Mouse (Mus musculus): ENCODE results near the gene Myo15b. TPM values are rescaled to one million over a fixed set of nuclear protein-coding genes. Genes with fewer than 3 reads are reported as not detected.
A peak's percentile ranks its signal among the peaks of the same experiment; 100 is the strongest.

The Myo15b gene
- total RNA-seq, 2 experiments from 2014 or later: 0.91 to 1.2 TPM

DNA sequence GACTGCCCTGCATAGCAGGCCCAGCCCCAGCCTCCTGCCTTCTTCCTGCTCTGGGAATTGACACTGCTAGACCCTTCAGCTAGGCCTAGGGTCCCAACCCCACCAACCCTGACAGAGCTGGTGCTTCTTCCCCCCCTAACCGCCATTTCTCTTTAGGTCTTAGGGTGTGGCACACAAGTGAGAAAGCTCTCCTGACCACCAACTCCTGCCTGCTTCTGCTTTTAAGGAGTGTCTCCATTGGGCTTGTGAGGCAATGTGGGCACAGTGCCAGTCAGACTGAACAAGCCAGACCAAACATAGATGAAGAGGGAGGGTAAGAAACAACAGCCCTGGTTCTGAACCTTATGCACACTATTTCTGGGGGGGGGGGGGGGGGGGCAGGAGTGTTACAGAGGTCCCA lies 44.6 kb downstream of the Myo15b start:
- DNase-seq: peak; percentile 65

DNA sequence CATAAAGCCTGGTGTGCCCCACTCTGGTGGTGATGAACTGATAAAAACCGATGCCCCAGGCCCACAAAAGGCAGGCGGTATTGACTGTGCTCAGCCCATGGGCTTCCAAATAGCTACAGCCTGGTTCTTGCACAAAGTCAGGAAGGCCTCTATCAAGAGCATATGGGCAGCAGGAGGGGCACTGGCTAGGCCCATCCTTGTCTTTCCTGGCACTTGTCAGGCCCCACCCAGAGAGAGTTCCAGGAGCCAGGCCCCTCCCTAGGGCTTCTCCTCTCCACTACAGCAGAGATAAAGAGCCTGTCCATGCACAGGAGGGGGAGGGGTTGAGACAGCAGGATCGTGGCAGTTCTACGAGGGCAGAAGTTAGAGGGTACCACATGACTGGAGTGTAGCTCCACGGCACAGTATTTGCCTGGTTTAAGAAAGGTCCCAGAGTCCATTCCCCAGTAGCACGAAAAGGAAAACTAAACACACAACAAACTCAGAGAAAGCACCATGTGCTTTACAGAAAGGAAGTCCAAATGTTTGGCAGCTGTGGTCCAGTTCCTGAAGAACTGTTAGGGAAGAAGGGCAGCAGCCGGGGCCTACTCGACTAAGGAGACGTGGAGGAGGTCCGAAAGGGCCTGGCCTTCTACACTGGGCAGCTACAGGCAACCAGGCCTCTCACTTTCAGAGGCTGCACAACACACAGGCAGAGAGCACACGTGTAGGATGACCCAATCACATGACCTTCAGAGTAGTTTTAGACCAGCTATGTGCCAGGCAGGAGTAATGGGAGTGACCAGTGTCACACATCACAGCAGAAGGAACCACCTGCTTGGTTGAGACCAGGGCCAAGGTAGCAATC lies 45.4 kb downstream of the Myo15b start:
- peak; percentile 31 for DNase-seq

DNA sequence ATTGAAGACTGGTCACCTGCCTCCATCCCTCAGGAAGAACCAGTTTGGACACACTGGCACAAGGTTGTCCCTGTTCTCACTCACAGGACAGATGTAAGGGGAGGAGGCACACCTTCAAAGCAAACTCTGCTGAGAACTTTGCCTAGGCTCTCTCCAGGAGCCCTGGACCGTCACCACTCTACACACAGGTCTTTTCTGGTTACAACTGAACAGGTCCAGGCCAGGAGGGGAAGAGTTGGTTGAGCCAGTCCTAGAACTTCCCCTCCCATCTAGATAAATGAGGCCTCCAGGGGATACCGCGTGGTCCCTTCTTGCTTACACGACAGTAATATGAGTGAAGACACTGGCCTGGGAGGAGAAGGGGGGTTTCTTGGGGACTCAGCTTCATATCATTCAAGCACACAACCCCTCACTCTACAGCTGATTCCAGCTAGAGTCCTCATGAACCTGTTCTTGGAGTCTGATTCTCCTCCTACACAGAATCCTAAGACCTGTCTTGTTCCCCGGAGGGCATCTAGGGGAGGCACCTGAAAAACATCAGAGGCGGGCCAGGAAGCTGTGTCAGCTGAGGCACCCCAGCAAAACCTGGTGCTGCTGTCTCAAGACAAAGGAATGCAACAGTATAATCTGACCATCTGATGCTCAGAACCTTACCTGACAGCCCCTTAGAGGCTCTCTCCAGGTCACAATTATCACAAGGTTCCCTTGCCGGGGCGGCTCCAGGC lies 46.2 kb downstream of the Myo15b start:
- no peak for DNase-seq

DNA sequence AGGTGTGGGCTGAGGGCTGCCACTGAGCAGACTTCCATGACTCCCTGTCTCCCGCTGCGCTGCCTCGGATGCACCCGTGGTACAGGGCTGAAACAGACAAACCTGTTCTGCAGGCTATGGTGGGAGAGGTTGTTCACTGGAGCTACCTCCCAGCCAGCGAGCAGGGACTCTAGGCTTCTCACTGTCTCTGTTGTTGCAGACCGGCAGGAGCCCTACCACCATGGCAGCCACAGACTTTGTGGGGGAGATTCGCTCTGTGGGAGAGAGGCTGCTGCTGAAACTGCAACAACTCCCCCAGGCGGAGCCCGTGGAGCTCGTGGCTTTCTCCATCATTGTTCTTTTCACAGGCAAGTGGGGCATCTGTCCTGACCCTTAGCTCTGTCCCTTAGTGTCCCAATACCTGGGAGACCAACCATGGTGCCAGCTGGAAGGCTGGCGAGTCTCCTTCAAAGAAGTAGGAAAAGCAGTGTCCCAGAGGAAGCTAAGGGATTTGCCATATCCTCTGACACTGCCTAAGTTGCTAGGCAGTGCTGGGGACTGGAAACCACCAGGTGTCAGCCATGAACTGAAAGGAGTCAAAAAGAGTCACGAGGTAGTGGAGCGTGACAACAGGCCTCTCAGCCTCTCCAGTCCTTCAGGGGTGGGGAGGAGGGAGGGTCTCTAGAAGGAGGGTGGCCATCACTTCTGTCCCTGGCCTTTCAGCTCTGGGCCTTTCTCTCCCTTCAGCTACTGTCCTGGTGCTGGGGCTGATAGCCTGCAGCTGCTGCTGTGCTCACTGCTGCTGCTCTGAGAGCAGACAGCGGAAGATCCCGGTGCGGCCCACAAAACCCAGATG lies 47.0 kb downstream of the Myo15b start:
- peak; percentile 61 for DNase-seq

DNA sequence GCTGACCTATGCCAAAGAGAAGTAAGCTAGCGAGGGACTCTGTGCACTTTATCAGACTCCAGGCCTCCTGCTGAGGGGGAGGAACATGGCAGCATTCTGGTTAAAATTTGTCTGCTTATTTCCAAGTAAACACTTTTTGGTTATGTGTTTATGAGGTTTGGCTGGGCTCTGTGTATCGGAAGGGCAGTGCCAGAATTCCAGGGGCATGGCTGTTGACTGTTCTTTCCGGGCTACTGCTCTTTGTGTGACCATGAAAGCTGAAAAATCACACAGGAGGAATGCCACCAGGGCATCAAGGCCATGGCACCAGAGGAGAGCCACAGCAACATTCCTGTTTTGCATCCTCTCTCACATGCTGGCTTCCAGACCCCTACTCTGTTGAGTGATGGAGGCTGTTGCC lies 47.9 kb downstream of the Myo15b start:
- peak; percentile 38 for DNase-seq

DNA sequence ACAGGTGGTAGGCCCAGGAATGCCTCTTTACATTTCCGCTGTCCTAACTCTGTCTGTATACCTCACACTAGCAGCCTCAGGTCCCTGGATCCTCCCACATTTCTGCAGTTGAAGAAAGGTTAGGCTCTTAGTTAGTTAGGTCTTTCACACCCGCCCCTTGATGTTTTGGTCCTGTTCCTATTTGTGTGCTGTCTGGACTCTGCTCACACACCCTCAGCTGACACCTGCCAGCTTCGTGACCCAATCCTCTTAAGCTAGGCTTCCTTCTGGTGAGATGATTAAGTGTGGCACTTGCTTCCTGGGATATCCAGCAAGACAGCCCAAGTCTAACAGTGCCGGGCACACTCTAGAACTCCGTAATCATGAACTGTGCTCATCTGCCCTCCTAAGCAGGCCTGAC lies 48.3 kb downstream of the Myo15b start:
- DNase-seq: no peak

DNA sequence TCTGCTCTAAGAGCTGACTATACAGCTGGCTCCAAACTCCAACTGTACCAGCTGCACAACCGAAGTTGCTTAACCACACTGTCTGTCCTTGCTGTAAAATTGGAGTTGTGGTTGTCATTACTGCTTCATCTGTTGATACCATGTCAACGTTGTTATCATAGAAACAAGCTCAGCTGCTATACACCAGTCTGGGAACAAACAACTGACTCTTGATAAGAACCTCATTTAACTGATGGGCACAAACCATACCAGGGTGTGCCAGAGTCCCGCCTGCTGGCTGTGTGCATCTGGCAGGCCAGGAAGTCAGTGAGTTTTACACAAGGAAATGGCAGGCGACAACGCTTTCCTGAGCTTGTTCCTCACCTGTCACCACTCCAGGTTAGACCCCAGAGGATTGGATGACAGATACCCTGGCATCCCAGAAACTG lies 52.9 kb downstream of the Myo15b start:
- no peak for DNase-seq

DNA sequence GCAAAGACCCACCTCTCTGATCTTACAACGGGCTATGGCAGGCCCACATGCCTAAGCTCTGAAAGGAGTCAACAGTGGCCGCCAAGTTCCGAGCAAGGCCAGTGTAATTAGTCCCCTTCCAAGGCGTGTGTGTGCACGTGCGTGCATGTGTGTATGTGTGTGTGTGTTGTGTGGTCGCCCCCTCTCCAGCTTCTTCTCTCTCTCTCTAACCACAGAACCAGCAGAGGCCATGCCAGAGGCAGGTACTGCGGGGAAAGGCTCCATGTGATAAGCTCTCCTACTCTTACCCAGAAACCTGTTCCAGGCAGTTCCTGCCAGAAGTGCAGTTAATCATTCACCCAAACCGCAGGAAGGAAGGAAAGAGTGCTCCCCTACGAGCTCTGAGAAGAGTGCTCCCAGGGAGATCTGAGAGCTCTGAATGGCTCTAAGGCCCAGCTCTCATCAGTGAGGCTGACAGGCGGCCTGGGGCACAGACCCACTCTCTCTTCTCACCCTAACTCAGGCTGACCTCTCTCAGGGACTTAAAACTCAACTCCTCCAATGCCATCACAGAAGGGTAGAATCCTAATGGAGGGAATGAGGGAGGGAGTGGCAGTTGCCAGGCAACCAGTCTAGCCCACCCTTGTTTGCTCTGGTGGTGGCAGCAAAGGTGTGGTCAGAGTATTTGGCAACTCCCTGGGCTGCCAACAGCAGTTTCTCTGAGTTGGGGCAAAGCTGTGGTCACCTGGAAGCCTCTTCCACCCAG lies 53.6 kb downstream of the Myo15b start, which contains the start of gene Smim6:
Smim6 (plus strand) TSS at position 386 of the 745 bp plus-strand sequence.
- no peak for DNase-seq

DNA sequence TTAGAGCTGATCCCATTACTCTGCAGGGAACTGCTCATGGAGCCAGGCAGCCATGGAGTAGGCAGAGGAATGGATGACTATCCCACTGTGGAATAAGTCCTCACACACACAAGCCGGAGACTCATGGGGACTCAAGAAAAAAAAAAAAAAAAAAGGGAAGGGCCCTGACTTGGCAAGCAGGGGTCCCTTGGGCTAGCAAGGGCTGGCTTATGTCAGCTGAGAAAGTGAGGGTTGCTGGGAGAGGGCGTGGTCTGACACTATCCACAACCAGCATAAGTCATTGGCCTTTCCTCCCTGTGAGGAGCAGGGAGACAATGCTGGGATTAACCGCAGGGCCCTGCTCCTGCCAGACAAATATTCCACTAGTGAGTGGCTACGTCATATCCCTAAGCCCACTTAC lies 58.4 kb downstream of the Myo15b start:
- no peak for DNase-seq

DNA sequence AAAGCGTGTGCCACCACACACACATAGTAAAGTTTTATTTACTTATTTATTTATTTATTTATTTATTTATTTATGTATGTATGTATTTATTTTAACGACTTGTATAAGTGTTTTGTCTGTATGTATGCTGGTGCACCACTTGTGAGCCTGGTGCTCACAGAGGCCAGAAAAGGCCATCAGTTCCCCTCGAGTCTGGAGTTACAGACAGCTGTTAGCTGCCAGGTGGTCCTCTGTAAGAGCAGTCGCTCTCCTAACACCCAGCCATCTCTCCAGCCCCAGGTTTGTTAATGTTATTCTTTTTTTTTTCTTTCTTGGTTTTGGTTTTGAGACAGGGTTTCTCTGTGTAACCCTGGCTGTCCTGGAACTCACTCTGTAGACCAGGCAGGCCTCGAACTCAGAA lies 60.4 kb downstream of the Myo15b start:
- no peak for DNase-seq

DNA sequence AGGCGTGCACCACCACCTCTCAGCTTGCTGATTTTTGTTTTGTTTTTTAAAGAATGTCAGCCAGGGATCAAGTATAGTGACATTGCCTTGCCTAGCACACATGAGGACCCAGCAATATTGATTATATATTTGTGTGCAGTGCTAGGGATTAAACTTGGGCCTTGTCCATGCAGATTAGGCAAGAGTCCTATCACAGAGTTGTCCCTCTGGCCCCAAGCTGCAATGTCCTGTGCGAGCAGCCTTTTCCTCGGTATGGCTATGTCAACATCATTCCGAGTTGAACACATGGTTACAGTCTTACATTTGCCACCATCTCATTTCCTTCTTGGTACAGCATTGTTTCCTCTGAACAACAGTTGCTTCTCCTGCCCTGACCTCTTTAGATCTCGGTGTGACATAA lies 60.9 kb downstream of the Myo15b start:
- DNase-seq: no peak

DNA sequence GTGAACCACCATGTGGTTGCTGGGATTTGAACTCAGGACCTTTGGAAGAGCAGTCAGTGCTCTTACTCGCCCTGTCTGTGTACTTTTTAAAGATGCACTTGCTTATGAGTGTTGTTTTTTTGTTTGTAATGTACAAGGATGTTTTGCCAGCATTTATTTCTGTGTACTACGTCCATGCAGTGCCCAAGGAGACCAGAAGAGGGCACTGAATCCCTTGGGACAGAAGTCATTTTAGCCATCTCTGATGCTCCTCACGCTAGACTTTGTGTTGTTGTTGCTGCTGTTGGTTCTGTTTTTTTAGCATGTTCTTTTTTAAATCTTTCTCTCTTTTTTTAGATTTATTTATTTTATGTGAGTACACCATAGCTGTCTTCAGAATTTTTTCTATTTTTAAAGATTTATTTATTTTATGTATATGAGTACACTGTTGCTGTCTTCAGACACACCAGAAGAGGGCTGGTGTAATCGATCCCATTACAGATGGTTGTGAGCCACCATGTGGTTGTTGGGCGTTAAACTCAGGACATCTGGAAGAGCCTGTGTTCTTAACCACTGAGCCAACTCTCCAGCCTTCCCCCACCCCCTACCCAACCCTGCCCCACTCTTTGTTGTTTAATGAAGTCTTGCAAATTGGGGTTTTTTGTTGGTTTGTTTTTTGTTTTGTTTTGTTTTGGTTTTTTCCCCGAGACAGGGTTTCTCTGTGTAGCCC lies 62.1 kb downstream of the Myo15b start:
- DNase-seq: peak; percentile 69

DNA sequence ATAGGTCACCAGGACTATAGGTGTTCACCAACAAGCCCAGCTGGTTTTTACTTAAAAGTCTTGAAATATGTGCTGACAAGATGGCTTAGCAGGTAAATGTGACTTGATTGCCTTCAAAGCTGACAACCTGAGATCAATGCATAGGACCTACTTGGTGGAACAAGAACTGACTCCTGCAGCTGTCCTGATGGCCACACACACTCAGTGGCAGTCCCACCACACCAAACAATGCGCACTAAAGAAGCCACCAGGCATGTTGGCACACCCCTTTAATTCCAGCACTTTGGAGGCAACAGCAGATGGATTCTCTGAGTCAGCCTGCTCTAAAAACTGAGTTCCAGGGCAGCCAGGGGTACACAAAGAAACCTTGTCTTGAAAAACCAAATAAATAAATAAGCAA lies 63.8 kb downstream of the Myo15b start:
- no peak for DNase-seq

DNA sequence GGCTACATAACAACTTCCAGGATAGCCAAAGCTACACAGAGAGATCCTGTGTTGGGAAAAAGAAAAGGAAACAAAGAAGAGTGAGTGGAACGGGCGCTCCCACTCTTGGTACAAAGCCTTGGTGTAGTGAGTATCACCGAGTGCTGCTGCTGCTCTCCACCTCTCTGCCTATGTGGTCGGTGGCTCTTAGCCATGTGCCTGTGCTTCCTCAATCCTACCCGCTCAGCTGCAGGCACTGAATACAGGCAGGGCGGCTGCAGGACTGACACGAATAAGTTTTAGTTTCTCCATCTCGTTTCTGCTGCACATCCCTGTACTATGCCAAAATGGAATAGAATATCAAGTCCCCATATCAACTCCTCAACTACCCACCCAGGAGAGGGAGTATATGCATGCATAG lies 70.8 kb downstream of the Myo15b start:
- DNase-seq: no peak

DNA sequence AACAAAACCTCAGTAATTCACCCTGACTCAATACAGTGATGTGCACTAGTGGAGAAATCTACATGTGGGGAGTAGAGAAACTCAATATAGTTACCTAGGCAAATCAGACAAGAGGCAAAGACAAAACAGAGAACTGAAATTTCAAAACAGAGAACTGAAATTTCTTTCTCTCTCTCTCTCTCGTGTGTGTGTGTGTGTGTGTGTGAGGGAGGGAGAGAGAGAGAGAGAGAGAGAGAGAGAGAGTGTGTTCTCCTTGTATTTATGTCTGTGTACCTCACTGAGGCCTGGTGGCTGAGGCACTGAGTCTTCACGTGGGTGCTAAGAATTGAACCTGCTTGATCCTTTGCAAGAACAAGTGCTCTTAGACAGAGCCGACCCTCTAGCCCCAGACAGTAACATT lies 71.6 kb downstream of the Myo15b start:
- DNase-seq: no peak

DNA sequence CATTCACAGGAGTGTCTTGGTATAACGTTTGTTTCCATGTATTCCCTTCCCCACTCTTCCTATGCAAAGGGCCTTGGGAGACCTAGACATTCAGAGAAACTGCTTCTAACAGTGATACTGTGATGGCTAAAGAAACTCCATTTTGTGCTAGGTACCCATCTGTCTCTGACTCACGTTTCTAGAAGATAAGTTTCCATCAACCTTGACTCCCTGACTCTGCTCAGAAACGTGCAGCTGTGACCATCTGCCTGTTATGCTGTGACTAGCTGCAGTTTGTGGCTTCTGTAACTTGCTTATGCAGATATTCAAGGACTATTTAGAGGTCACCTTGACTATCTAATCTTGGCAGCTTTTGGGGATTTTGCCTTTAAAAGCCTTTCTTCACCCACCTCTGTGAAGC lies 73.0 kb downstream of the Myo15b start:
- DNase-seq: no peak

DNA sequence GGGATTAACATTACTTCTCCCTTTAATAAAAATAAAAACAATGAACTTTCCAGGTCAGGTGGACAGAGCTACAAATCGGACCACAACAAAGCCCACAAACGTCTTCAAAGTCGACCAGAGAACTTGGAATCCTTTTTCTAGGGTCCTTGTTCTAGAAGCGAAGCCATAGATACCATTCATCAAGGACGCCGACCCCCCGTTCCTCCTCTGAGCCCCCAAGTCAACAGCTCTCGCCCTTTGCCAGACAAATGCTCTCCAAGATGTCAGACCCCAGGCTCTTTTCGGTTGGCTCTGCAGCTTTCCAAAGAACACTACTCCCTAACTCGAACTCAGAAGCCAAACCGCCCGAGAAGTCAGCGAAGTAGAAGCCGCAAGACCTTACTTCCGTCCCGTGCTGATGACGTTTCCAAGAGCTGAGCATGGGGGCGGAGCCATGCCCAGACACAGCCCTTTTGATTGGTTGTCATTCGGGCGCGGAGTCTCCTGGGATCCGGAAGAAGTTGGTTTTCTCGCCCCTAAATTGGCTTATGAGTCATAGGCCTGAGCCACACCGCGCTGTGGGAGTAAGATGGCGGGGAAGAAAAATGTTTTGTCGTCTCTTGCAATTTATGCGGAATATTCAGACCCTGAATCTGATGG lies 75.0 kb downstream of the Myo15b start, which contains the start of the genes Sap30bp and Recql5:
Sap30bp (plus strand) TSS at position 175 of the 639 bp plus-strand sequence.
Recql5 (minus strand) TSS at position 370 of the 639 bp plus-strand sequence.
- peak; percentile 98 for DNase-seq

DNA sequence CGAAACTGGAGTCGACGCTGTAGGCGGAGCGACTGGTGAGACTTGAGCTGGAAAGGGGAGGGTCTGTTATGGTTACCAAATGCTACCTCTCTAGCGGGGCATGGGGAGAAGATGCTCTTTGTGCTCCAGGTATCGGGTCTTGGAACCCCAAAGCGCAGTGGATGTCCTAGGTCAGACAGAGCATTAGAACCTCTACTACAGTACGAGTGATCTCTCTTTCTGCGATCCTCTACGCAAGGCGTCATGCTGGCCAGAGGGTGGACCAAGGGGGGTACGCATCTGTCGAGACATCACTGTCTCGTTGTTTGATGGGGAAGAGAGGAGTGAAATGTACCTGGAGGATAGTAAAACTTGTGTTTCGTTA lies 75.5 kb downstream of the Myo15b start:
- no peak for DNase-seq

DNA sequence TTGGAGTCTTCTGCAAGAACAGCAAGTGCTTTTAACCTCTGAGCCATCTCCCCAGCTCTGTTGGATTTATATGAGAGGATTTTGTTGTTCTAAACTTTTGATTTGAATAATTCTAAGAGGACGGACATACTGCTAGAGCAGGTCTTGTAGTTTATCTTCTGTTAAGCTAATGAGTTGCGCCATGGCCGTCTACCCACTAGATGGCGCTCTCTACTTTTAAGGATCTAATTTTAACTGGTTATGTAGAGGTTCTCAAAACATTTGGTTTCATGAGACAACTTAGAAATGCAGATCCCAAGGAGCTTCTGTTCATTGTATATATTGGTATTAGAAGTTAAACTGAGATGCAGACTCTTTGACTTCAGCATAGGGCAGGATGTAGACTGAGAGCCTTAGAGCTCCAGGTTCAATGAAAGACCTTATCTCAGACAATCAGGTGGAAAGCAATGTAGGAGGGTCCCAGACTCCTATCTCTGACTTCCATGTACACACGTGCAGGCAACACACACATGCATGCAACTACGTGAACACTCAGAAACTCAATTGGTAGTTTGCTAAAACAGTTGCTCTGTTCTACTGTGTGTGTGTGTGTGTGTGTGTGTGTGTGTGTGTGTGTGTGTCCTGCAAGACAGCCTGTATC lies 81.6 kb downstream of the Myo15b start:
- DNase-seq: peak; percentile 74

DNA sequence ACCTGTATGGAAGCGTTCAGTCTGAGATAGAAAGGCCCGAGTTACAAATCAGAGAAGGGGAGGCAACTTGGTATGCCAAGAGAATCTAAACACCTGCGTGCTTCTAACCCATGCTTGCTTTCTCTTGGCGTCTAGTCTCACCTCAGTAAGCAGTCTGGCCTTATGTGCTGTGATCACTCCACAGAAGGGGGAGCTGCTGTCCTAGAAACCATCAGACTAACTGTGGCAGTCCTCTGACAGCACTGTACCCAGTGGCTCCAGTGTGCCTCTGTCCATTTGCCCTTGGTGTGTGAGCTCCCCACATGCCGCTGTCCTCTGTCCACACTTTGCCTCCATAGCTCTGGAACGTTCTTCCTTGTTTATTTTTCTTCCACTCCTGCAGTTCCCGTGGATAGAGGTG lies 83.8 kb downstream of the Myo15b start:
- no peak for DNase-seq

Measured in adrenal gland, postnatal 10 days (tissue).